Mouse (Mus musculus): ENCODE measurements around the gene Kmt2c.
"Not testable (repeated sequence)": the region's sequence is repeated elsewhere in the genome, so short reads cannot be mapped to it uniquely, and the experiment has no call there.

Kmt2c gene

GRCm38 (mm10) chr5:25515767-25516166, 17.2 kb upstream of the Kmt2c start, which contains the start of gene Cct8l1:
Gene Cct8l1, plus strand, starts transcription at chr5:25516067.
- DNase-seq = no peak

GRCm38 (mm10) chr5:25506041-25506440, 7.5 kb upstream of the Kmt2c start:
- no peak for DNase-seq

DNA sequence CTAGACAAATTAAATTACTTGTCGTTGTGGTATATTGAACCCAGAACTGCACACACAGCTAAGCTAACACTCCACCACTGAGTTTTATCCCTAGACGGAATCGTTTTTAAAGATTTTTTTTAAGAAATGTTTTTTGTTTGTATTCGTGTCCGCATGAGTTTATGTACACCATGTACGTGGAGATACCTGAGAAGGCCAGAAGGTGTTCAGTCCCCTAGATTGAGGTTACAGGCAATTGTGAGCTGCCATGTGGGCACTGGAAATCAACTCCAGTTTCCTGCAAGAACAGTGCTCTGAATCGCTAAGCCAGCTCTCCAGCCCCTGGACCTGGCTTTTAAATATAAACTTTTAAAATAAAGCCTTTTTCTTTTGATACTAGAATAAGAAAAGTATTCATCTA, 2.1 kb upstream of the Kmt2c start:
- DNase-seq = no peak

DNA sequence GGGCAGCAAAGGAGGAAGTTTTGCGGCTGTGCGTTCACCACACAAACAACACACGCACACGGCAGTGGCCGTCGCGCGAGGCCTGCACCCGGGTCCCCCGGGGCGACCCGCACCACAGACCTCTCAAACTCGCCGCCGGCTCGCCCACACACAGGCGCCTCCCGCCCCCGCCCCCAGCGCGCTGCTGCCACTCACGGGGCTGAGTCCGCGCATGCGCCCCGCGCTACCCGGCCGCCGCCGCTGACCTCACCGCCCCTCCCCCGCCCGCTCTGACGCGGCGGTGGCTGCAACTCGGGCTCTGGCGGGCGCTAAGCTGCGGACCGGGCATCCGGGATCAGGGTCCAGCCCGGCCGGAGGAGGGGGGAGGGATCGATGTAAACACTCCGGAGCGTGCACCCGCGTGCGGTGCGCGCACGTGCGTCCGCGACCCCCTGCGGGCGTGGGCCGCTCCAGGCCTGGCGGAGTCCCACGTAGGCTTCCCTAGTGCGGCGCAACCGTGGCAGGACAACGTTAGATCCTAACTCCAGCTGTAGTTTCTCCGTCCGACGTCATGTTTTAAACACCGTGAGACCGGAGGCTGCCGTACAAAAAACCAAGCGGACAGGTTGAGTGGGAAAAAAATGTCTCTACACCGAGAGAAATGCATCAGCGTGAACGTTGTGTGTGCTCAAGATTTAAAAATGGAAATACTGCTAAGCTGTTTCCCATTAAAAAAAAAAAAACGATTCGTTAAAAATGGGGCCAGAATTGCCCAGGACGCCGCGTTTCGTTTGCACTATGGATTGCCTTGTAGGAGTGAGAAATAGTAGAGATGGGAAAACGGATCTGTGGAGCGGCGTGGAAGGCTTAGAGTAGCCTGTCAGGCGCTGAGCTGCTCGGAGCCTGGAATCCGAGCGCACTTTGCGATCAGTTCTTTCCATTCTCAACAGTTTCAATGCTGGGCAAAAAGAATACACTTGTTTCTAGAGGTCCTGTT, 1.1 kb upstream of the Kmt2c start:
- DNase-seq = peak; percentile 96

- DNase-seq = peak; percentile 70 to 71
Observed at GRCm38 (mm10) chr5:25498821-25499422, 339 bp upstream of the Kmt2c start.

DNA sequence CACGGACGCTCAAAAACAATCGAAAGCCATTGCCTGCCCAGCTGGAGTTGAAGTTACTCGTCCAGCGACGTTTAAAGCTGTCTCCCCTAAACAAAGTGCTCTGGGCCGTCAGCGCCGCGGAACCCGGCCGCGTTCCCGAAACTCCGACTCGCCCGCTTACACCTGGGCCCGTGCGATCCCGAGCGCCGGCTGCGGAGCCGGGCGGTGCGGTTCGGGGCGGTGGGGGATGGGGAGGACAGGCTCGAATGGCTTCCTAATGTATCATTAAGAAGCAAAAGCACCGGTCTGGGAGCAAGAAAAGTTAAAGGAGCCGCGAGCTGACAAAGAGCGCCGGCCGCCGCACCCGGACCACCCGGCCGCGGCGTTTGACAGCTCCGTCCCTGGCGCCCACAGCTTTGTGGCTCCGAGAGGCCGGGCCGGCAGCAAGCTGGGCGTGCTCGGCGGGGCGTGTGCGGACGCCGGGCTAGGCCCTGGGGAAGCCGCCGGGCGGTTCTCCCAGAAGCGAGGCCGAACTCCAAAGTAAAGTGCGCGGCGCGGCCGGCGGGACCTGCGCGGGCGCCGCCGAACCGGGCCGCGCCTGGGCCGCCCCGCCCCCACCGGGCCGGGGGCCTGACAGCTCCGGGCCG, 750 bp downstream of the Kmt2c start:
- peak; percentile 56 to 59 for DNase-seq

DNA sequence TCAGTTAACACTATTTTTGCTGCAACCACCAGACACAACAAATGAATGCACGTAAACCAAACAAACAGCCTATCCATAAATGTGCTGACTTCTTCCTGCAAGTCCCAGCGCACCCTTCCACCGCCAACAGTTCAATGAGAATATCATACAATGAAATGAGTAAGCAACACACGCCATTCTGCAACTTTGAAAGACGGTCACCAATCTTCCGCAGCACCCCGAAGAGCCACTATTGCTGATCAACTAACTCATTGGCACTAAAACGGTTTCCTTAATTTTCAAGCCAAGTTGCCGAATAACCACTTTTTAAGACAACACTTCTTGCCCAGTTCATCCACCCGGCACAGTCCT, 1.2 kb downstream of the Kmt2c start:
- no peak for DNase-seq

DNA sequence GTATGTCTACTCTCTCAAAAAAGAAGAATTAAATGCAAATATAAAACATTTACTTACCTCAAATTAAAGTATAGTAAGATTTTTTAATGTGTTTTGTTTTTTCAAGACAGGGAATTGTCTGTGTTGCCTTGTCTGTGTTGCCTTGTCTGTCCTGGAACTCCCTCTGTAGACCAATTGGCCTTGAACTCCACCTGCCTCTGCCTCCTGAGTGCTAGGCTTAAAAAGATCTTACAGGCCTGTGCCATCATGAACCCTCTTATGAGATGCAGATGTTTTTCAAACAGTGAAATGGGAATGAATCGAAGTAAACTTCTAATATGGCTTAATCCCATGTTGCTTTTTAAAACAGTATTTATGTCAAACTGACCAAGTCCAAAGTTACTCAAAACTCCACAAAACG, 1.9 kb downstream of the Kmt2c start:
- no peak for DNase-seq

GRCm38 (mm10) chr5:25478863-25479262, 19.7 kb downstream of the Kmt2c start:
- no peak for DNase-seq

DNA sequence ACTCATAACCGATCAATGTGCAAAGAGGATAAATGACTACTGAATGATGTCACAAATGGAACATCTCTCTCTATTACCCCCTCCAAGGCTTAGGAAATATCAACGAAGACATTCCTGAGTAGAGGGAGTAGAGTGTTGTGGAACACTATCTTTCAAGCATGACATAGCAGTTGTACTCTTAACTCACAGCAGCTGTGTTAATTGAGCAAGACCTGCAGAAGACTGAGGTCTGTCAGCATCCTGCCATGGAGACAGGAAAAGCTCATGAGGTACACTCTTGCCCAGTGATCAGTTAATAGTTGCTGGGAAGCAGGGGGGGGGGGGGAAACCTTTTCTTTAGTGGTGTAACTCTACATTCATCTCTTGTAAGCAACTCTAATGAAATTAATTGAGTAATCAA, 22.8 kb downstream of the Kmt2c start:
- no peak for DNase-seq

DNA sequence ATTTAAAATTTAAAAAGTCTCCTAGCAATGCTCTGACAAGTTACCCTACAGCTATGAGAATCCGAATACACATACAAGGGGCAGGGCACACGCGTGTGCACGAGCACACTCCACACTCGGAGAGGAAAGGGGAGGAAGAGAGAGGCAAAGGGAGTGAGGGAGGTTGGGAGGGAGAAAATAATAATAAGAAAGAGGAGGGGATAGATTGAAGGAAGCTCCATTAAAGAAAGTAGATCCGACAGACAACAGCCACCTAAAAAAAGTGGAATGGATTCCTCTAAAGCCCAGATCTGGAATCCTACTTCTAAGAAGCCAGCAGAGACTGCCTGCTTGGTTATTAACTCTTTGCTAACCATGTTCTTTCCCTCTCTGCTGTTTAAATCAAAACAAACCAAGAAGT, 26.5 kb downstream of the Kmt2c start:
- DNase-seq = no peak

GRCm38 (mm10) chr5:25461956-25462355, 36.6 kb downstream of the Kmt2c start:
- no peak for DNase-seq

DNA sequence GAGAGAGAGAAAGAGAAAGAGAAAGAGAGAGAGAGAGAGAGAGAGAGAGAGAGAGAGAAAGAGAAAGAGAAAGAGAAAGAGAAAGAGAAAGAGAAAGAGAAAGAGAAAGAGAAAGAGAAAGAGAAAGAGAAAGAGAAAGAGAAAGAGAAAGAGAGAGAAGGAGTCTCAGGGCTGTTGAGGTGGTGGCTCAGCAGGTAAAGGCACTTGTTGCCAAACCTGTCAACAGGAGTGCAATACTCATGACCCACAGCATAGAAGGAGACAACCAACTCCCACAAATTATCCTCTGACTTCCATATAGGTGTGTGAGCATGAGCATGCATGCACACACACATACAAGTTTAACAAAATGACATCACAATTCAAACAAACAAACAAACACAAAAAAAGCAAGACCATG, 43.2 kb downstream of the Kmt2c start:
- DNase-seq = not testable (repeated sequence)

DNA sequence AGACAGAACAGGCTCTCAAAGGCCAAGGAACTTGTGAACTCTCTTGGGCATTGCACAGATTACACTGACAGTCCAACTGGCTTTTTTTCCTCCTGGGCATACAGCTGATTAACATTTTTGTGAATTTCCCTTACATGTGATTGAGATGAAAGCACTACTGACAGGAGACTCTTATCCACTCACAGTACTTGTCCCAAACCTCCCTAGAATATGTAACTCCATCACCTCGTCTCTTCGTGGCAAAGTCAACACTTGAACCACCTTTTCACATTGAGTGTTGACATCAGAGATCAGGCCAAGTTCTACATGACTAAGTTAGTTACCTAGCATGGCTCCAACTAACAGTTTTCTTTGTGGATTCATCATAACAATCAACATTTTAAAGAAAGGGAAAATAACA, 45.9 kb downstream of the Kmt2c start:
- DNase-seq = peak; percentile 9 to 52

- no peak for DNase-seq
Observed at GRCm38 (mm10) chr5:25437508-25437907, 61.1 kb downstream of the Kmt2c start.

DNA sequence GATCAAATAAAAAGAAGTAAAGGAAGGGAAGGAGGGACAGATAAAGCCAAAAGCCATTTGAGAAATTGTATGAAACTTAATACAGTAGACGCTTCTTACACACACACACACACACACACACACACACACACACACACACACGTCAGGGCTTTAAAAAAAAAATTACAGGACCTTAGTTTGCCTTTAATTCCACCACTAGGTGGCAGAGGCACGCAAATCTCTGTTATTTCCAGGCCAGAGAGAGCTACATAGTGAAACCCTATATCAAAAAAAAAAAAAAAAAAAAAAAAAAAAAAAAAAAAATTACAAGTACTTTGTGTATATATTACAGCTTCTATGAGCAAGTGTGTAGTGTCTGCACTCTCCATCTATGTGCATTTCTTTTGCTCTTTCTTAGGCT, 62.5 kb downstream of the Kmt2c start:
- DNase-seq = peak; percentile 41 to 62

GRCm38 (mm10) chr5:25422576-25422975, 76.0 kb downstream of the Kmt2c start:
- DNase-seq = no peak

DNA sequence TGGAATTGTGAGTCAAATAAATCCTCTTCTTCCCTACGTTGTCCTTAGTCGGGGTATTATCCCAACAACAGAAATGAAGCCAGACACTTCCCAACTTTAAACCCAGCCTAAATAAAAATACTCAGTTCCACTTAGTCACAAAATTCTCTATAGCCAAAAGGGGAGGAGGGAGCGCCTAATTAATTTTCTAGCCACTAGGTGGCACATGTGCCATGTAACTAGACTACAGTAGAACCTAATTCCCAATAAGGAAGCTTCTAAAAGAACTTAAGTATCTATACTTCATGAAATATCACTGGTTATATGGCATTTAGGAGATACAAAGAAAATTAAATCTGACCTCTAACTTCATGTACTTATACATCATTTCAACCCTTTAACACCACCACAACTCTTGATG, 78.0 kb downstream of the Kmt2c start:
- peak; percentile 51 to 72 for DNase-seq

DNA sequence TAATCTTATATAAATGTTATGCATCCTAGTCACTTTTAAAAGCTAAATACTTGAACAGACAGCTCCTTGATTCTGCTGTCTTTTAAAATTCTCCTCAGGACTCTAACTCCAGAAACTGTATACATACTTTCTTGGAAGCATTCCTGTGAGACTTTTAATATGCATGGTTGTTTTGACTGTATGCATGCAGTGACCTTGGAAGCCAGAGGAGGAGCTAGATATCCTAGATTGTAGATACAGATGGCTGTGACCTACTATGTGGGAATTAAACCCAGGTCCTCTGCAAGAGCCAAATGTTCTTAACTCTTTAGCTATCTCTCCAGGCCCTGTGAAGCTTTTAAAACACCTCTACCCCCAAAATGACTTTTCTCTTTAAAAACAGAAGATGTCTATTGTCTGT, 83.2 kb downstream of the Kmt2c start:
- no peak for DNase-seq

- DNase-seq = no peak
Observed at GRCm38 (mm10) chr5:25396727-25397126, 101.9 kb downstream of the Kmt2c start.

DNA sequence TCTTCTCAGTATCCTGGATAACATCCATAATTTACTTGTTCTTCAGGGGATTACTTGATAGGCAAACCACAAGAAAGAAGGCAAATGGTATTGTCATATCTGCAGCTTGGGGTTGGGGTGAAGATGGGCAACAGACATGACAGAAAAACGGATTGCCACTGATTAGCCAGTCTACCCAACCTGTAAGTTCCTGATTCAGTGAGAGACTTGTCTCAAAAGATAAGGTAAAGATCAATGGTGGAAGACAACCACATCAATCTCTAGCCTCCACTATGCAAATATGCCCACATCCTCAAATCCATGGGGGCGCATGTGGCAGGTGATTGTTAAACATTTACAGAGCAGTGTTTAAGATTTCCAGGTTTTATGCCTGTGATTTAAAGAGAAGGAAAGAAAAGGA, 105.9 kb downstream of the Kmt2c start:
- DNase-seq = no peak

DNA sequence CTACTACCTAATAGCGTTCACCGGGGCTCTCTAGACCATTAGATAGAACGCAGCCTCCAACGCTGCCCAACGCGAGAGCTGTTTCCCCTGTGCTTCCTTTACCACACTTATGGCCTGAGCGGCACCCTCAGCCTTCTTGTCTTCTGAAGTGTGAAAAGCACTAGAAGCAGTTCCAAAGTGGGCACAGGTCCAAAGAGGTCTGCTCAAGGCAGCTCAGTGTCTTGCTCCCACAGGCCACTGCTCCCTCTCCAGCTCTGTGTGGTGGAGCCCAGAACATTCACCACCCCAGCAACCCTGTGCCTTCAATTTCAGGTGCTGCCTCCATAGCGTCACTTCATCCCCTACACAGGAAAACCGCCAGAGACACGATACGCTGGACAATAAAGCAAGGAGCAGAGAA, 115.0 kb downstream of the Kmt2c start:
- peak in 1 of 2 experiments; percentile 5 for DNase-seq

DNA sequence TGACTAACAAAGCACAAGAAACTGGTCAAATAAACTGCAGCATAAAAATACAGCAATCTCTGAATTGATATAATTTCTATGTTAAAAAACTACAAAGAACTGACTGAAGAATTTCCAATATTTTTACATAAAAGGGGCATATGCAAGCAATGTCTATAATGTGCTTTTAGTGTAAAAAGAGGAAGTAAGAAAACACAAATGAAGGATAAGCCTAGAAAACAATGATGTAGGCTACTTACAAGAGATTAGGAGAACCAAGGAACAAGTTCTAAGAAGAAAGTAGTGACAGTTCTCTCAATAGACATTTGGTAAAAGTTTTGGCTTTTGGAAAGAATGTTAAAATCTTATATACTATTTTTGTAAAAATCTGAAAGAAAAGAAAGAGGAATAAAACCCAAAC, 119.4 kb downstream of the Kmt2c start:
- no peak for DNase-seq

DNA sequence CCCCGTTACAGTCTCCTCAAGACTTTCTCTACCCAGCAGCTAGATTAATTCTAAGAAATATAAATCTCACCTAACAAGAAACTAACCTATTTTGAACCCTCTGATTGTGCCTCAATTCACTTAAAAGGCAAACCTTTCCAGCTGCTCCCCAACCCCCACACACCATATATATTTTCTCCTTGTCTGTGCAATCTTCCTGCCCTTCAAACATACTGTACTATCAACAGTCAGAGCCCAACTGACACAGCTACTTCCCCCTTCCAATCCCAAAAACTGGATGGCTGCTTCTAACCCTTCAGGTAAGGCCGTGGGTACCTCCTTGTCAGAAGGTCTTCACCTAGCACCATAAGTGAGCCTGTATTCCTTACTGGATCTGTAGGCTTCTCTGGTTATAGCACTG, 130.2 kb downstream of the Kmt2c start:
- no peak for DNase-seq
